Mouse (Mus musculus) thymus, postnatal 14 days (tissue): ENCODE data around the gene Col4a3bp.

Source experiments
- DNase-seq: peaks from one replicate; pipeline ENCODE4 v3.0.0; 2021

The Col4a3bp gene

DNA sequence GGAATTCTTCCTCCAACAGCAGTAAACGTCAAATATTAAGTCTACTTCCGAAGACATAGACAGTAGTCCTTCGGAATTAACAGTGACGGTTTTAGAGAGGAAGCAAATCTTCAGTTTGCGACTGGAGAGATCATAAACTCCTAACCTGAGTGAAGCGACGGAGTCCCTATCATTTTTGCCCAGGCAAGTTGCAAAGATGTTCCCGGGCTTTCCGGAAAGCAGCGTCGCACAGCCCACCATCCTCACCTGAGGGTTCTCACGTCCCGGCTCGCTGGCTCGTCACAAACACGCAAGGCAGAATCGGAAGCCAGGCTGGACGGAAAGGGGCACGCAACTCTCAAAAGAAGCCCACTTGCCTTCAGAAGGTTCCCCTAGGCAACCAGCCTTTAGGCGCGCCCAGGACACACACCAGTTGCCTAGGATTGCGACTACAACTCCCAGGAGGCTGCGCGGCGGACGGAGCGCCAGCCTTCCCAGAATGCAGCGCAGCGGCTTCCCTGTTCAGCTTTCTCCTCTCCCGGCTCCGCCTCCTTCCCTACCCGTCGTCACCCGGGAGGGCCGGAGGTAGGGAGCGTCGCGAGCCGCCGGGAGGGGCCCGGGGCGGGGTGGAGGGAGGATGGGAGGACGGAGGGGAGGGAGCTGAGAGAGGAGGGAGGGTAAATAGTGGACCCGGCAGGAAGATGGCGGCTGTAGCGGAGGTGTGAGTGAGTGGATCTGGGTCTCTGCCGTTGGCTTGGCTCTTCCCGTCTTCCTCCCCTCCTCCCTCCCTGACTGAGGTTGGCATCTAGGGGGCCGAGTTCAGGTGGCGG is at the start of gene Col4a3bp, which contains the start of gene Polk:
TSS of gene Col4a3bp (plus strand) at position 538 of the 809 bp plus-strand sequence.
TSS of gene Polk (minus strand) at position 499 of the 809 bp plus-strand sequence.
- peak; percentile 95 for DNase-seq

DNA sequence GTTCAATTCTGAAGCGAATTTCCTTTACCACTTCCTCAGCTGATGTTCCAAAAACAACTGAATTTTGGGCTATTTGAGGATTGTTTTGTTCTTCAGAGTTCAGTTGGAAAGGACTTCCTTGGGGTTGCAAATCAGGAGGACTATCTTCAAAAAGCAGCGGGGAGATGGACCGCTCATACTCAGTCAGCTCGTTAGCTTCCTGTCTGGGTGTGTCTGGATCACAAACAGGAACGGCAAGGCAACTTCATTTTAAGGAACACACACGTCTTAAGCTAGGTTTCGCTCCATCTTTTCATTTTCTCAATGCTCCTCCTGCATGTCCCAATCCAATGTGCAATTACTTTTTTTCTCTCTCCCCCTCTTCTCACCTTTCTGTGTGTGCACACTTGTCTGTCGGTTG is 45.8 kb upstream of the Col4a3bp start:
- no peak for DNase-seq

DNA sequence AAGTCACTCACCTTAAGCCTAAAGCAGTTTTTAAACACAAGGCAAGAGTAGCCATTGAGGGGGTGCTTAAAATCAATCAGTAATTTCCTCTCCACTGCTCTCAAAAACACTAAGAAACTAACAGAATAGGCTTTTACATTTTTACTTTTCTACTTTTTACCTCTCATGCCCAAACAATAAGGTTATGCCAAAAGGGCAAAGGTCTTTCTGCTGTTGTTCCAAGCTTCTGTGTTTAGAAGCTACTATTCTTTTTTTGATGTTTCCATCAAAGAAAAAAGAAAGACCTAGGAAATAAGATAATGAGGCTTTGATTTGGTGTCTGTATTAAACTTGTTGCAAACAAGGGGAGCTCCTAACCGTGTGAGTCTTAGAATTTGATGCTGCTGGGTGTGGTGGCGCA is 42.5 kb upstream of the Col4a3bp start:
- DNase-seq = no peak

DNA sequence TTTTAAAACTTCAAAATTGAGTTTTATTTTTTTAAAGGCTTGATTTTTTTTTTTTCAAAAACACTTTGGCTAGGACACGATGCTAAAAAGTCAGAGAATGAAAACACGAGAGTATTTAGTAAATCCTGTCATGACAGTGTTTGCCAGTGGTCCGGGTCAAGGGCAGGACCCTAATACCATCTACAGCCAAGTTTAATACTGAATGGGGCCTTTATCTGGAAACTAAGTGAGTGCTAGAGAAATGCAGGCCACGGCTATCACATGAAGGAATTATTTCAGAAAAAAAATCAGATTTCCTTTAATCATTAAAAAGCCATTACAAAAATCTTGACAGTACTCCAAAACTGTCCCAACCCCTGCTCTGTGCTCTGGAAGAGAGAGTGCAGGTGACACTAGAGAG is 36.8 kb upstream of the Col4a3bp start:
- DNase-seq = no peak

GRCm38 (mm10) chr13:96506313-96506712 is 36.1 kb upstream of the Col4a3bp start:
- no peak for DNase-seq

GRCm38 (mm10) chr13:96507541-96507940 is 34.9 kb upstream of the Col4a3bp start:
- no peak for DNase-seq

GRCm38 (mm10) chr13:96510635-96511034 is 31.8 kb upstream of the Col4a3bp start:
- peak; percentile 29 for DNase-seq

GRCm38 (mm10) chr13:96511262-96511661 is 31.2 kb upstream of the Col4a3bp start:
- DNase-seq = no peak

DNA sequence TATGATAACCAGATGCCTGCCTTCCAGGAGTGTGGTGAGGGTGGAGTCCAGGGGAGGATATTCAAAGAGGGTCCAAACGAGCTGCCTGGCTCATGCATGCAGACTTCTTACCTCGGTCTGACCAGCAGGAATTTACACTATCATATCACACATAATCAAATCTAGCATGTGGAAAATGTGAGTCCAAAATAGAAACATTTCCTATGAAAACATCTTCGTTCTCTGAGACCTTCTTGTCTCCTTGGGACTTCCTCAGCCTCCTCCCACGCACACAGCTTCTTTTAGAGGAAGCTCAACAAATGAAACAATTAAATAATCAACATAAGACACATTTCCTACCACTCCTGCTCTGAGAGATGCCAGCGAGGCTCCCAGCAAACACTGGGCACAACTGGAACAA is 30.5 kb upstream of the Col4a3bp start:
- DNase-seq = no peak

DNA sequence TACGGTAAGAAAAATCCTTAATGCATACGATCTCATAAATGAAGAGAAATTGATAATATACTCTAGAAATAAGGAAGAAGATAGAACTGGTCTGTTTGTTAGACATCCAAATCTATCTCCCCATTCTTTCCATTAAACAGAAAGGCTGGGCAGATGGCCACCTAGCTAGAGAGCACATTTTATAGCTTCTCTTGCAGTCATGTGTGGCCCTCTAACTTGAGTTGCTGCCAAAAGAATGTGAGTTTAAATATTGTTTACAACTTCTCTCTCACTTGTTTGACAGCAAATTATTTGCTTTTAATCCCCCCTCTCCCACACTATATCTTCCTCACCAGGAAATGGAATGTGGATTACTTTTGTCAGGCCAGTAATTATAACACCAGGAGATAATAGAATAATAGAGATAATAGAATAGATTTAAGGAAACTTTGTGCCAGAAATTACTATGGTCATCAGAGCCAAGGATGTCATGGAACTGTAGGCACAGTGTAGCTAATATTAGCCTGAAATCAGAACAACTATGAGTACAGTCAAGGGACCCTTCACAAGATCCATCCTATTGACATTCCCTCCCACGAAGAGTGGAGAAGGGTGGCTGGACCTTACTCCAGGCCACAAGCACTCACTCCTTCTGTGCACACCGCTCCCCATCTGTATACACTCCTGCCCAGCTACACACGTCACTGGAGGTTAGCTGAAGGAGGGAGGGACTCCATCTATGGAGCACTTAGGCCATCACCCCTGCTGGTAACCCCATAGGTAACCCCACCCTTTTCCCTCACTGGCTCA is 28.1 kb upstream of the Col4a3bp start:
- DNase-seq = no peak

DNA sequence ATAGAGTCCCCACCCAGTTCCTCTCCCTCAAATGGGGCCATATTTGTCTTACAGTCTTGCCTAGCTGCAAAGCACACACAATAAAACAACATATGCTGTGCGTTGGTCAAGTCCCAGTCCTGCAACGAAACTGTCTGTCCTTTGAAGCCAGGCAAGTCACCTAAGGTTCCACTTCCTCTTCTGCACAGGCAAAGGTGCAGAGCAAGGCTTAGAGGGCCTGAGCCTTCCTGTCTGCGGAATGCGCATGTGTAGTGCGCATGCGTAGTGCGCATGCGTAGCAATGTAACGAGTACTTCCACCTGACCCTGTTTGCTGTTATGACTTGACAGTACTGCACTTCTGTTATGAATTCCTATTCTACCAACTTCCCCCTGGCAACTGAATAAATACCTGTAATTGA is 26.2 kb upstream of the Col4a3bp start:
- DNase-seq = no peak

GRCm38 (mm10) chr13:96517335-96517734 is 25.1 kb upstream of the Col4a3bp start:
- DNase-seq = no peak

DNA sequence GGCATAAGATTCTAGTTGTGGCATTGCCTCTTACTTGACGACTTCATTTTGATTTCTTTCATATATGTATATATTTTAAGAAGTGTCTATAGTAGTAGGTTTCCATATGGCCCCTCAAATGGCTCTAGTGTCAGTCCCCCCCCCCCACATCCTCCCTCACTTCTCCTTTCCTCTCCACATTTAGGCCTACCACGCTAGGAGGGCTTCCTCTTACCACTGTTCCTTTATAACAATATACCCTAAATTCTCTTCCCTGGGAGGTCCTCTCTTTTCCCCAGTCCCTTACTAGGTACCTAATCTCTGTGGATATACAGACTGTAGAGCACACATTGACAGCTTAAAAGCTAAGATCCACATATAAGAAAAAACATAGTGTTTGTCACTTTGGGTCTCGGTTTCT is 21.1 kb upstream of the Col4a3bp start:
- no peak for DNase-seq

- no peak for DNase-seq
These were observed 15.4 kb upstream of the Col4a3bp start for GRCm38 (mm10) chr13:96527022-96527421.

- DNase-seq = no peak
These were observed 14.6 kb upstream of the Col4a3bp start for GRCm38 (mm10) chr13:96527856-96528255.

GRCm38 (mm10) chr13:96528776-96529175 is 13.6 kb upstream of the Col4a3bp start:
- DNase-seq = no peak

GRCm38 (mm10) chr13:96529542-96529941 is 12.9 kb upstream of the Col4a3bp start:
- no peak for DNase-seq

DNA sequence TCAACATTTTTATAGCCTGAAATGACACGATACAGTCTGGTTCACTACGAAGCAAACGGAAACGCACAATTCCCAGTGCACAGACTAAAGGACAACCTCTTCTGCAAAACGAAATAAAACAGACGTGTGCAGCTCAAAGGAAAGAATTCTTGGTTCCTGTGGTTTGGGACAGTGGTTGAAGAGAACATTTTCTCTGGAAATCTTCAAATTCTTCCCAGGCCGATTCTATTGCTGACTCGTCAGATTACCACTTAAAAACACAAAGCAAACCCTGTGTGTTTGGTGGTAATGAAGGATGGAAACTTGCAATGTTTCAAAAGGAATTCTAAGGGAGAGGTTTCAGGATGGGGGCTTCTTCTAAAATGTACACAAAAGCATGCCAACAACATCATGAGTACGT is 12.4 kb upstream of the Col4a3bp start:
- no peak for DNase-seq

- DNase-seq = no peak
These were observed 10.2 kb upstream of the Col4a3bp start for GRCm38 (mm10) chr13:96532176-96532575.

- no peak for DNase-seq
These were observed 8.7 kb upstream of the Col4a3bp start for GRCm38 (mm10) chr13:96533742-96534141.

DNA sequence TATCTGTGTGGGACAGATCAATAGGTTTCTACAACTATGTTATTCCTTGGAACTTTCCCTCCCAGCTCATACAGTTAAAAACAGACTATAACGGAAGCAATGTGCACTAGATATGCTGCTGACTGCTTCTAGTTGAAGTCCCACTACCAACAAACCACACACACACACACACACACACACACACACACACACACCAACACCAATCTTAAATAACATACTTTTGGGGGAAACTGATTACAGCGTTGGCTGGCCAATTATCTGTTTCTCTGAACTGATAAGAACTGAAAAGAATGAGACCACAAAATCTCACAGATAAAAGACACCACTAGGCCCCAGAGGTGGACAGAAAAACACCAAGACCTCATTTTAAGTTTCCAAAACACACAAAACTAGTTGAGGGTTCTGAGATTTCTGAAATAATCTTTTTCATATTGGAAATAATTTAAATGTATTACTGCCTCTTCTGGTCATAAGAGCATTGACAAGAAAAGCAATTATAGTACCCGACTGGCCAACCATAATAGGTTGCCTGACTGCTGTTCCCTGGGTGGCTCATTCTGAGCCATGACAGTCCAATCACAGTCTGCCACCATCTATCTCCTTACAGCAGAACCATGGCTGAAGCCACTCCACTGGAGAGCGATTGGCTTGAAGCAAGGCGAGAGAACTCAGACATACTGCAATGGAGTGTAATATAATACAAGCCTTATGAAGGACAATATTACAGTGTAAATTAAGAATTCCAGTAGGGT is 5.4 kb upstream of the Col4a3bp start:
- DNase-seq = no peak

- DNase-seq = no peak
These were observed 4.3 kb upstream of the Col4a3bp start for GRCm38 (mm10) chr13:96538103-96538502.

DNA sequence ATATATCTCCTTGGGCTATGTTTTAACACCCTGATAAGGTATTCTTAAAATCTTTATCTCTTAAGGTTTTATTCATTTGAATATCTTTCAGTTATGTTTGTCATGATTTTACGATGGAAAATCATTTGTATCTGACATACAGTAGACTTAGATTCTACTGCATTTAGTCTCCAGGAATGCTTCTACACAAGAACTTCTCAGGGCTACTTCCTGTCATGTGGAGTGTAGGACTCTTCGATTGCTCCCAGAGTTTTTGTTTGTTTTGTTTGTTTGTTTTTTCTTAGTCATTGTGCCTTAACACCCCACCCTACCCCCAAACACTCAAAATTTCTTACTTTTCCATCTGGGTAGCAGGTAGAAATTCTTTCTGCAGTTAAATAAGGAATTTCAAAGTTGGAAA is 1.0 kb upstream of the Col4a3bp start:
- DNase-seq = no peak
